Mouse (Mus musculus) embryonic facial prominence, embryonic 12.5 days (tissue): ENCODE results near the gene Rnf186. TPM values are rescaled to one million over a fixed set of nuclear protein-coding genes. Genes with fewer than 3 reads are reported as not detected.

Experiments
- ATAC-seq: fragments of 200-750 bp; cut with Nextera tagmentation; 2 replicates; pipeline ENCODE4 v1.8.0; 2017; ENCODE audit not compliant: insufficient number of reproducible peaks, insufficient read depth, low FRiP score, low TSS enrichment
- H3K27ac ChIP-seq: fragments of 300-500 bp; sonication (generic); 2 replicates; pipeline ENCODE4 v1.5.1; 2016; ENCODE audit warnings: mild to moderate bottlenecking
- H3K27me3 ChIP-seq: fragments of 300-500 bp; sonication (generic); 2 replicates; pipeline ENCODE4 v1.6.1; 2016; ENCODE audit warnings: mild to moderate bottlenecking, moderate library complexity
- H3K36me3 ChIP-seq: fragments of 300-500 bp; sonication (generic); 2 replicates; pipeline ENCODE4 v1.6.1; 2016; ENCODE audit warnings: mild to moderate bottlenecking
- H3K4me1 ChIP-seq: fragments of 300-500 bp; sonication (generic); 2 replicates; pipeline ENCODE4 v1.6.1; 2016
- H3K4me2 ChIP-seq: fragments of 300-500 bp; sonication (generic); replicated peaks from 2 replicates; pipeline ENCODE4 v1.6.1; 2016; ENCODE audit warnings: mild to moderate bottlenecking, moderate library complexity
- H3K4me3 ChIP-seq: fragments of 300-500 bp; sonication (generic); 2 replicates; pipeline ENCODE4 v1.5.1; 2016; ENCODE audit warnings: mild to moderate bottlenecking
- H3K9ac ChIP-seq: fragments of 300-500 bp; sonication (generic); 2 replicates; pipeline ENCODE4 v1.6.1; 2016; ENCODE audit warnings: mild to moderate bottlenecking, moderate library complexity
- H3K9me3 ChIP-seq: fragments of 300-500 bp; sonication (generic); 2 replicates; pipeline ENCODE4 v1.6.1; 2016; ENCODE audit warnings: mild to moderate bottlenecking, moderate library complexity
- WGBS: fragments of 180-500 bp; shearing (Covaris S2); methylation state at CpG from one replicate; pipeline ENCODE4 v1.1.7; 2016; 5-methylcytosine and 5-hydroxymethylcytosine counted together
- polyA plus RNA-seq: library from polyadenylated mRNA; unstranded; fragments of >200 nt; fragmentation: Nextera tagmentation; extraction: Ambion mirVana; gene quantifications from 2 replicates; pipeline ENCODE4 v1.2.1, GENCODE M21; 2016

Rnf186 gene
- polyA plus RNA-seq, result not detected in 2 replicates

DNA sequence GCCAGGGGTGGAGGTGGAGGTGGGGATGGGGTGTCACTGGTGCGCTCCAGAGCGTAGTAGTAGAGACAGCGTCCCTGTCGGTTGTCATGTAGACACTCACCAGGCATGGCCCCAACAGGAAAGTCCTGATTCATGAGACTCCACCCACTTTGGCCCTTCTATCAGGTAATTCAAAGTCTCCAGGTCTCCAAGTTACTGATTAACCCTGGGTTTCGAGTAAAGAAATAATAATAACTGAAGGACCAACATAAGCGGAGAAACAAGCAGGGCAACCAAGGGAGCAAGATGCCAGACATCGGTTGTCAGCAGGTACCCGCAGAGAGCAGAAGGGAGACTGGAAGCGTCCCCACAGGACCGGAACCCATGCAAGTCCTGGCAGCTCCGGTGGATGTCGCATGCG lies at the start of gene Rnf186:
Gene Rnf186 (plus strand): TSS at position 247 of the 400 bp plus-strand sequence.
- 90% methylated on average over 13 of the region's 13 CpGs for WGBS
- Histone ChIP-seq H3K27me3 (no peaks in the 10 kb centered on the region), H3K9me3 (no peaks in the 10 kb centered on the region), H3K36me3 (no peaks in the 10 kb centered on the region), H3K27ac (no peak within 1 kb of the TSS), H3K4me2 (no peak within 1 kb of the TSS), H3K4me3 (no peak within 1 kb of the TSS), H3K9ac (no peak within 1 kb of the TSS), H3K4me1 (0 out of 2 replicates have a peak, but pooled peaks cover under 1% of the 10 kb centered on the region)
- no peak for ATAC-seq

DNA sequence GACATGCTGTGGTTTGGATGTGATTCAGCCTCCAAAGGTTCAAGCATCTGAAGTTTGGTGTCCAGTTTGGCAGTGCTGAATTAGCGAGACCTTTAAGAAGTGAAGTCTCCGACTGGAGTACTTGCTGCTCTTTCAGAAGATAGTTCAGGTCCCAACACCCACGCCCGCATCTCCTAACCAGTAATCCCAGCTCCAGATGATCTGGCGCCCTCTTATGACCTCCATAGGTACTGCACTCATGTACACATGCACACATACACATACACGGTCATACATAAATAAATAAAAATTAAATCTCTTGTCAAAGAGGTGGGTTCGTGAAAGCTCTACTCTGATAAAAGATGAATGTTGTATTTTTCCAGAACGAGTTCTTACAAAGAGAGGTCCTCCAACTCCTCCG lies 49.6 kb upstream of the Rnf186 start:
- H3K9ac ChIP-seq, result no peak overlapping the region
- H3K27me3 ChIP-seq, result no peaks in the 10 kb centered on the region
- H3K36me3 ChIP-seq, result no peaks in the 10 kb centered on the region
- no peak overlapping the region for H3K27ac ChIP-seq
- no peak for ATAC-seq
- 82% methylated on average over 9 of the region's 9 CpGs for WGBS
- no peak overlapping the region for H3K4me2 ChIP-seq
- no peak overlapping the region for H3K4me3 ChIP-seq
- H3K9me3 ChIP-seq, result no peaks in the 10 kb centered on the region
- peaks cover 9% of the 10 kb centered on the region for H3K4me1 ChIP-seq

DNA sequence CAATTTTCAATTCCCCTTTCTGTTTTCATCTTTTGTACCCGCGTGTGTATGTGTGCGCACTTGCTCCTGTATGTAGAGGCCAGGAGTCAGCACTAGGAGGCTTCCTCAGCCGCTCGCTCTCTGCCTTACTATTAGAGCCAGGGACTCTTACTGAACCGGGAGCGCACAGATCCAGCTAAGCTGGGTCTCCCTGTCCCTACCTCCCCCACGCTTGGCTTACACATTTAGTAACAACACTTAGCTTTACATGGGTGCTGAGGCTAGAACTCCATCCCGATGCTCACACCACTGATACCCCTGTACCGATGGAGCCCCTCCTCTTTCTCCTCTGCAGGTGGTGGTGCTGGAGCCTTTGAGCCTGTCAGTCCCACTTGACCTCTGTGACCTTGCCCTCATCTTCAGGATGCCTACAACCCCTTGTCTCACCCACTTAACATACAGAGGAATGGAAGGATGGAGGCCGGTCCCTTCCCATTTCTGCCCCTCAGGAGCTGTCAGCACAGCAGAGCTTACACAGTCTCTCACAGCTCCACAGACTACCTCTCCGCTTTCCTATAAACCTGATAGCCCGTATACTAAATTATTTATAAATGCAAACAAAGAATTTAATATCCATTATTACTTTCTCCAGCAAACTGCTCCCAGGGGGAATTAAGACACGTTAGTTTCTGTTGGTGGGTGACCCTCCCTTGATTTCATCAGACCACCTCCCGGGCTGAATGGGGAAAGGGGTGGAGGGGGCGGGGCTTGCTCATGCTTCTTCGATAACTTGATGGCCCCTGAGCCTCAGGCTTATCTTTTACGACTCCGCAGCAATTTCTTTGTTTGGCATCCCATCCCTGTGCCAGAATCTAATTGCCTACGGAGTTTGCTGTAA lies 45.4 kb upstream of the Rnf186 start:
- H3K36me3 ChIP-seq, result no peaks in the 10 kb centered on the region
- WGBS, result 38% methylated on average over 20 of the region's 20 CpGs
- peaks cover 2% of the 10 kb centered on the region; the same call in 1 of the 2 replicates for H3K4me1 ChIP-seq
- H3K27me3 ChIP-seq, result no peaks in the 10 kb centered on the region
- ATAC-seq, result no peak
- no peak overlapping the region for H3K9ac ChIP-seq
- peak overlapping the region; percentile 9; the same call in 1 of the 2 replicates for H3K4me3 ChIP-seq
- H3K9me3 ChIP-seq, result no peaks in the 10 kb centered on the region
- H3K27ac ChIP-seq, result no peak overlapping the region
- peak overlapping the region; percentile 40 for H3K4me2 ChIP-seq

DNA sequence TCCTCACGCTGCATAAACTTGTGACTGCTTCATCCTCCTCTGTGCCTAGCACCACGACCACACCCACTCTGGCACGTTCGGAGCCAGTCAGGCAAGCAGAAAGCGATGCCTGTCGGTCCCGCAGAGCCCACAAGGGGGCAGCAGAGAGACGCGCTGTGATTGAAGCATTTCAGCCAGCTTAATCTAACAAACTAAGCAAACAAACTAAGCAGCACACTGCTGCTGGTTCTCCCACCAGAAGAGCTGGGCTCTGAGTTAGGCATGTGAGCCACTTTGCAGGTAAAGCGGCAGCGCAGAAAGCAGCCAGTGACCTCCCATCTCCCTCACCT lies 44.8 kb upstream of the Rnf186 start:
- no peak overlapping the region for H3K27ac ChIP-seq
- H3K36me3 ChIP-seq, result no peaks in the 10 kb centered on the region
- peaks cover 2% of the 10 kb centered on the region; the same call in 1 of the 2 replicates for H3K4me1 ChIP-seq
- H3K4me3 ChIP-seq, result peak overlapping the region; percentile 9; the same call in 1 of the 2 replicates
- H3K9ac ChIP-seq, result no peak overlapping the region
- no peak for ATAC-seq
- H3K27me3 ChIP-seq, result no peaks in the 10 kb centered on the region
- H3K4me2 ChIP-seq, result peak overlapping the region; percentile 40
- no peaks in the 10 kb centered on the region for H3K9me3 ChIP-seq
- 3% methylated on average over 11 of the region's 11 CpGs for WGBS

DNA sequence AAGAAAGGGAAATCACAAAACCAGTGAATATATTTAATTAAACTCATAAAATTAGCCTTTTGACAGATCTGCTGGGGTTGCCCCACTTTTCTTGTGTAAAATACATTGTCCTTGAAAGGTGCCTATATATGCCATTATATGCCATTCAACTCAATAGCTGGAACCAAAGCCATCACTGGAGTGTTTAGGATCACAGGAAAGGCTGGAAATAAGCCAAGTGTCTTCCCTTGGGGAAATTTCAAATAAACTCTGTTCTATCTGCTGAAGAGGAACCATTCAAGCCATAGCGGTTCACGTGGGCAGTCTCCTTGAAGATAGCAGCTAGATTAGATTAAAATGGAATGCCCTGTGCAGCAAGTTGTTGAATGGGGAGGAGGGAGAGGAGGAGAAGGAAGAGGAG lies 41.4 kb upstream of the Rnf186 start:
- Histone ChIP-seq H3K27ac (no peak overlapping the region), H3K9ac (no peak overlapping the region), H3K4me3 (no peak overlapping the region), H3K9me3 (no peaks in the 10 kb centered on the region), H3K36me3 (no peaks in the 10 kb centered on the region), H3K27me3 (no peaks in the 10 kb centered on the region), H3K4me1 (peaks cover 2% of the 10 kb centered on the region; the same call in 1 of the 2 replicates), H3K4me2 (no peak overlapping the region)
- 78% methylated on average over 2 of the region's 2 CpGs for WGBS
- ATAC-seq, result no peak

DNA sequence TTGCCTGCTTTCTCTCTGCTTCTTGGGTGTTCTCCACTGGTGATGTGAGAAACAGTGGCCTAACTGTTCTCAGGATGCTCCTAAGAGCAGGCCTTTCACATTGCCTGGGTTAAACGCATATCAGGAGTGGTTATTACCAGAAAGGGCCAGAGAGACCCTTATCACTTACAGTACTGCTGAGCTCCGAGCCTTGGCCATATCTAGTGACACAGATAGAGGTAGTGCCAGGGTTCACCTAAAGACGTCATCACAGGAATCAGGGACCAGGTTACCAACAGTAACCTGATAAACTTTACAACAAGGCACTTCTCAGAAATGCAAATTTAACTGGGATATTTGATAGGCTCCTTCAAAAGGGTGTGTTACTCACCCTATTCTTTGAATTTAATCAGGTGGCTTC lies 33.0 kb upstream of the Rnf186 start:
- Histone ChIP-seq H3K4me3 (no peak overlapping the region), H3K9ac (no peak overlapping the region), H3K4me2 (no peak overlapping the region), H3K4me1 (no peaks in the 10 kb centered on the region), H3K36me3 (no peaks in the 10 kb centered on the region), H3K27ac (no peak overlapping the region), H3K27me3 (no peaks in the 10 kb centered on the region), H3K9me3 (no peaks in the 10 kb centered on the region)
- no peak for ATAC-seq
- WGBS, result 79% methylated on average over 3 of the region's 3 CpGs

DNA sequence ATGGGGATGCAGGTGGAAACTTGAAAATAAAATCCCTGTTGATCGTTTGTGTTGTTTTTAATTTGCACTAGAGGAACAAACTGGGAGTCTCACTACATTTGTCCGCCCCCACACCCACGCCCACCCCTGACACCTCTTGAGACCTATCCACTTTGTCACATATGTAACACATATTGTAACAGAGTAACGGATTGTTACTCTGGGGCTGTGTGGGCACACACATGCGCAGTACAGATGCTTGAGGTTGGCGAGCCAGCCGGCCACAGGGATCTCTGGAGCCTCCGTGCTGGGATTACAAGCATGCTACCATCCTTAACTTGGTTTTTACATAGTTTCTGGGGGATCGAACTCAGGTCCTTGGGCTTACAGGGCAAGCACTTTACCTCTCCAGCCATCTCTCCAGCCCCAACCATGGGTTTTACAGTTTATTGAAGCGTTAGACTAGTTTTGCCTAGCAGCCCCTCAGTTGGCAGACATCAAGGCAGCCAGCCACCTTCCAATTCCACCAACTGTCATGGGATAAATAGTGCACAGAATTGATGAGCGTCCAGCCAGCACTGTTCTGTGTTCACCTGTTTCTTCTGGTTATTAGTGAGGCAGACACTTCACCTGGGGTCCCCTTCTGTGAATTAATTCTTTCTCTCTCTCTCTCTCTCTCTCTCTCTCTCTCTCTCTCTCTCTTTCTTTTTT lies 32.3 kb upstream of the Rnf186 start:
- Histone ChIP-seq H3K4me3 (no peak overlapping the region), H3K4me1 (no peaks in the 10 kb centered on the region), H3K27ac (no peak overlapping the region), H3K27me3 (no peaks in the 10 kb centered on the region), H3K36me3 (no peaks in the 10 kb centered on the region), H3K9ac (no peak overlapping the region), H3K9me3 (no peaks in the 10 kb centered on the region), H3K4me2 (no peak overlapping the region)
- 82% methylated on average over 11 of the region's 11 CpGs for WGBS
- no peak for ATAC-seq

DNA sequence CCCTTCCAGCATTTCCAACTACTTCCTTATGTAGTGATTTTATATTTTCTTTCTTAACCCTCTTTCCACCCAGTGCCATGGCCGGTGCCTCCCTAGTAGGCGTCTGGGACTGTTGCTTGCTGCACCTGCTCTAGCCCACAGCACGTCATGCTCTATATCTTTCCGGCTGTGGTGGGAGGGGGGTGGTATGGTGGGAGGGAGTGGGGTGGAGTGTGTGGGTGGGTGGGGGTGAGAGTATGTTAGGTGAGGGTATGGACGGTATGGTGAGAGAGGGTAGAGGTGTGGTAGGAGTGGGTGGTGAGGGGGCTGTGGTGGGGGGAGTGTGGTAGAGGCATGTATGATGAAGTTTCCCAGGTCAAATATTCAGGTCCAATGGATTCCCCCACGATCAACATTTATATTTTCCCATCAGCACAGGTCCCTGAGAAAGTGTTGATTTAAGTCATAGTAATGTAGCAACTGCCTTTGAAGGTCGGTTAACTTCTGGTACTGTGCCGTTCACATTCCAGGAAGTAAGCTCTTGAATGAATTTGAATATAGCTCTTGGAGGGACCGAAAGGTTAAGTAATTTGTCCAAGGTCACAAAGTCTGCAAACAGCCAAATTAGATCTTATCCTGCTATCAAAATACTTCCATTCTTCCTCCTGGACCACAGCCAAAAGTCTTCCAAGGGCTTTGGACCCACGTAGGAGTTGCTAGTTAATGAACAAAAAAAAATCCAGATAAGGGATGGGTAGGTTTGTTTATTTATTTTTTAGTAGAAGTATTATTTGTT lies 28.2 kb upstream of the Rnf186 start:
- Histone ChIP-seq H3K4me3 (no peak overlapping the region), H3K27ac (no peak overlapping the region), H3K9me3 (no peaks in the 10 kb centered on the region), H3K36me3 (no peaks in the 10 kb centered on the region), H3K4me1 (peaks cover 12% of the 10 kb centered on the region), H3K4me2 (no peak overlapping the region), H3K9ac (no peak overlapping the region), H3K27me3 (no peaks in the 10 kb centered on the region)
- WGBS, result 64% methylated on average over 10 of the region's 10 CpGs
- ATAC-seq, result no peak

DNA sequence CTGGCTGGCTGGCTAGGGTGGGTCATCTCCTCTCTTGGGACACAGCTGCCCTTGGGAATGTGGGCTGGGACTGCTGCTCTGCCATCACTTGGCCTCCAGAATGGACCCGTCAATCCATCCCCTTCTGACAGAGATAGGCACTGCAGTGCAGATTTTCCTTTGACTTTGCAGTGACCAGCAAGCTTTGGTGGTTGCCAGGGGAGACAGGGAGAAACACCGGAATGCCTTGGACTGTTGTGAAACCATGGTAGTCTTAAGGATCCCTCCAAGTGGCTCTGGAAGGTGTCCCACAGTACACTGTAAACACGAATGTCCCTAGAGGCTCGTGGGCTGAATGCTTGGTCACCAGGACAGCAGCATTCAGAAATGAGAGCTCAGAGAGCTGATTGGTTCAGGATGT lies 27.4 kb upstream of the Rnf186 start:
- Histone ChIP-seq H3K9ac (no peak overlapping the region), H3K4me1 (peaks cover 12% of the 10 kb centered on the region), H3K4me3 (no peak overlapping the region), H3K27ac (no peak overlapping the region), H3K36me3 (no peaks in the 10 kb centered on the region), H3K4me2 (no peak overlapping the region), H3K27me3 (no peaks in the 10 kb centered on the region), H3K9me3 (no peaks in the 10 kb centered on the region)
- WGBS, result 78% methylated on average over 4 of the region's 4 CpGs
- no peak for ATAC-seq

DNA sequence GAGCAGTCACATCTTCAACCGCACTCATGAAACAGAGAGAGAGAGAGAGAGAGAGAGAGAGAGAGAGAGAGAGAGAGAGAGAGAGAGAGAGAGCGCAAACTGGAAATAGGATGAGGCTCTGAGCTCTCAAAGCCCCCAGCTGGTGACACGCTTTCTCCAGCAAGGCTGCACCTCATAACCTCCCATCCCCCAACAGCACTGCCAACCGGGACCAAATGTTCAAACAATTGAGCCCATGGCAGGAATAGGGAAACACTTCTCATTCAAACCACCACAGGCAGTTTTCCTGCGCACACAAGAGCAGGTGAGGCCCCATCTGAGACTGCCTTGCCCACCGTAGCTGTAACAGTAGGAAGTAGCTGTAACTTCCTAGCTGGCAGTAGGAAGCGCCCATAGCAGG lies 25.5 kb upstream of the Rnf186 start:
- H3K4me2 ChIP-seq, result no peak overlapping the region
- ATAC-seq, result no peak
- H3K27me3 ChIP-seq, result no peaks in the 10 kb centered on the region
- peaks cover 12% of the 10 kb centered on the region for H3K4me1 ChIP-seq
- WGBS, result 32% methylated on average over 7 of the region's 7 CpGs
- H3K36me3 ChIP-seq, result no peaks in the 10 kb centered on the region
- no peak overlapping the region for H3K27ac ChIP-seq
- no peak overlapping the region for H3K4me3 ChIP-seq
- H3K9me3 ChIP-seq, result no peaks in the 10 kb centered on the region
- no peak overlapping the region for H3K9ac ChIP-seq

DNA sequence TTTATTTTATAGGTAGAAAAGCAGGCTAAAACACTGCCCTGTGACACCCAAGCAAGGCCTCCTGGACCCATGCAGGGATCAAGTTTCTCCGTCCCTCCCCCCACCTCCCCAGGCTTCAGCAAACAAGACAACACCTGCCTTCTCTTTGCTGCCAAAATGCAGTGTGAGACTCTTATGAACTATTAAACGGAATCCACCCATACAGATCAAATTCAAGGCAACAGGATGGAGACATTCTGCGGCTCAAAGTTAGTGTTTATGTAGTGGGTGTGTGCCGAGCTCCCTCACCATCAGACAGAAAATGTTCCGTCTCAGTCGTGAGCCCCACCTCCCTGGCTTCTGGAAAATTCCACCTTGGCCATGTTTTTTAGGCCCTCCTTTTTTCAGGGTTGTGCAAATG lies 24.9 kb upstream of the Rnf186 start:
- Histone ChIP-seq H3K27me3 (no peaks in the 10 kb centered on the region), H3K4me3 (no peak overlapping the region), H3K36me3 (no peaks in the 10 kb centered on the region), H3K4me1 (peaks cover 12% of the 10 kb centered on the region), H3K9ac (no peak overlapping the region), H3K4me2 (no peak overlapping the region), H3K27ac (no peak overlapping the region), H3K9me3 (no peaks in the 10 kb centered on the region)
- 0 out of 2 replicates have a peak, but pooled peaks have one; percentile 15 for ATAC-seq
- 28% methylated on average over 6 of the region's 6 CpGs for WGBS
